Mouse (Mus musculus) testis, adult 2 months (tissue): ENCODE measurements at regions not wholly inside any gene's neighbourhood (a gene's known extent, or its start where the extent isn't known, plus 50 kb on each side); places are given as distances from the start of the nearest gene placed in this dataset.

Experiments used
- H3K27ac ChIP-seq: fragments of 200-500 bp; 2 replicates; pipeline ENCODE4 v1.5.1; 2012; ENCODE audit warnings: low read depth, low read length; ENCODE audit not compliant: control insufficient read depth, insufficient read depth
- H3K27me3 ChIP-seq: fragments of 200-500 bp; 2 replicates; pipeline ENCODE4 v1.6.1; 2012; ENCODE audit warnings: mild to moderate bottlenecking, low read length, moderate library complexity; ENCODE audit not compliant: control insufficient read depth, insufficient read depth
- H3K36me3 ChIP-seq: fragments of 200-500 bp; 2 replicates; pipeline ENCODE4 v1.6.1; 2012; ENCODE audit warnings: mild to moderate bottlenecking, low read length; ENCODE audit not compliant: control insufficient read depth, insufficient read depth
- H3K4me1 ChIP-seq: fragments of 200-500 bp; 2 replicates; pipeline ENCODE4 v1.6.1; 2012; ENCODE audit warnings: low read length; ENCODE audit not compliant: control insufficient read depth, insufficient read depth
- H3K4me3 ChIP-seq: fragments of 200-500 bp; 2 replicates; pipeline ENCODE4 v1.5.1; 2012; ENCODE audit warnings: low read depth, mild to moderate bottlenecking, low read length, moderate library complexity, mixed read lengths; ENCODE audit not compliant: control insufficient read depth
- CTCF ChIP-seq: fragments of 200-500 bp; IDR thresholded peaks from 2 replicates; pipeline ENCODE4 v1.5.1; 2012; ENCODE audit warnings: low read depth, mild to moderate bottlenecking, inconsistent platforms, low read length, moderate library complexity; ENCODE audit not compliant: control insufficient read depth, insufficient read depth, insufficient replicate concordance
- POLR2A ChIP-seq: fragments of 200-500 bp; IDR thresholded peaks from 2 replicates; pipeline ENCODE4 v1.6.1; 2012; ENCODE audit warnings: low read depth, mild to moderate bottlenecking, inconsistent platforms, low read length, moderate library complexity; ENCODE audit not compliant: control insufficient read depth

- no peak overlapping the region for H3K27ac ChIP-seq
- no peaks in the 10 kb centered on the region; the same call in 1 of the 2 replicates for H3K4me1 ChIP-seq
- TF ChIP-seq CTCF (no peak), POLR2A (no peak)
- no peaks in the 10 kb centered on the region for H3K27me3 ChIP-seq
- H3K36me3 ChIP-seq = no peaks in the 10 kb centered on the region
- no peak overlapping the region for H3K4me3 ChIP-seq
Measured at GRCm38 (mm10) chr2:167863616-167864015, 68.2 kb upstream of the Ptpn1 start.

GRCm38 (mm10) chr2:167861178-167861520, 70.7 kb upstream of the Ptpn1 start:
- H3K4me1 ChIP-seq = no peaks in the 10 kb centered on the region; the same call in 1 of the 2 replicates
- H3K27ac ChIP-seq = no peak overlapping the region; the same call in 1 of the 2 replicates
- no peak overlapping the region for H3K4me3 ChIP-seq
- TF ChIP-seq CTCF (no peak), POLR2A (no peak)
- no peaks in the 10 kb centered on the region for H3K36me3 ChIP-seq
- no peaks in the 10 kb centered on the region for H3K27me3 ChIP-seq

- TF ChIP-seq CTCF (no peak), POLR2A (no peak)
- Histone ChIP-seq H3K27me3 (no peaks in the 10 kb centered on the region), H3K27ac (peak overlapping the region; percentile 16; the same call in 1 of the 2 replicates), H3K4me3 (no peak overlapping the region), H3K36me3 (no peaks in the 10 kb centered on the region), H3K4me1 (no peaks in the 10 kb centered on the region; the same call in 1 of the 2 replicates)
Measured at GRCm38 (mm10) chr2:167860457-167861177, 71.2 kb upstream of the Ptpn1 start.

GRCm38 (mm10) chr2:167859575-167859974, 72.3 kb upstream of the Ptpn1 start:
- Histone ChIP-seq H3K27me3 (no peaks in the 10 kb centered on the region), H3K27ac (no peak overlapping the region), H3K4me3 (no peak overlapping the region), H3K4me1 (no peaks in the 10 kb centered on the region; the same call in 1 of the 2 replicates), H3K36me3 (no peaks in the 10 kb centered on the region)
- TF ChIP-seq CTCF (no peak), POLR2A (no peak)

GRCm38 (mm10) chr2:167858346-167858745, 73.5 kb upstream of the Ptpn1 start:
- Histone ChIP-seq H3K4me3 (no peak overlapping the region), H3K36me3 (no peaks in the 10 kb centered on the region), H3K27me3 (no peaks in the 10 kb centered on the region), H3K27ac (no peak overlapping the region), H3K4me1 (no peaks in the 10 kb centered on the region; the same call in 1 of the 2 replicates)
- no peak for TF ChIP-seq CTCF
- no peak for TF ChIP-seq POLR2A

GRCm38 (mm10) chr2:167857911-167858310, 73.9 kb upstream of the Ptpn1 start:
- H3K4me3 ChIP-seq = no peak overlapping the region
- H3K27me3 ChIP-seq = no peaks in the 10 kb centered on the region
- H3K4me1 ChIP-seq = no peaks in the 10 kb centered on the region; the same call in 1 of the 2 replicates
- no peak overlapping the region for H3K27ac ChIP-seq
- TF ChIP-seq POLR2A (no peak), CTCF (no peak)
- H3K36me3 ChIP-seq = no peaks in the 10 kb centered on the region

- Histone ChIP-seq H3K4me3 (no peak overlapping the region), H3K4me1 (no peaks in the 10 kb centered on the region; the same call in none of the 2 replicates), H3K36me3 (no peaks in the 10 kb centered on the region), H3K27me3 (no peaks in the 10 kb centered on the region), H3K27ac (no peak overlapping the region)
- TF ChIP-seq CTCF = no peak
- TF ChIP-seq POLR2A = no peak
Measured at GRCm38 (mm10) chr2:167856920-167857475, 74.9 kb upstream of the Ptpn1 start.

- Histone ChIP-seq H3K4me1 (no peaks in the 10 kb centered on the region; the same call in none of the 2 replicates), H3K4me3 (no peak overlapping the region), H3K27ac (no peak overlapping the region), H3K36me3 (no peaks in the 10 kb centered on the region), H3K27me3 (no peaks in the 10 kb centered on the region)
- TF ChIP-seq CTCF (no peak), POLR2A (no peak)
Measured at GRCm38 (mm10) chr2:167856020-167856419, 75.8 kb upstream of the Ptpn1 start.
